Mouse (Mus musculus): Measurements from ENCODE around the gene Ccdc182.

Gene Ccdc182

DNA sequence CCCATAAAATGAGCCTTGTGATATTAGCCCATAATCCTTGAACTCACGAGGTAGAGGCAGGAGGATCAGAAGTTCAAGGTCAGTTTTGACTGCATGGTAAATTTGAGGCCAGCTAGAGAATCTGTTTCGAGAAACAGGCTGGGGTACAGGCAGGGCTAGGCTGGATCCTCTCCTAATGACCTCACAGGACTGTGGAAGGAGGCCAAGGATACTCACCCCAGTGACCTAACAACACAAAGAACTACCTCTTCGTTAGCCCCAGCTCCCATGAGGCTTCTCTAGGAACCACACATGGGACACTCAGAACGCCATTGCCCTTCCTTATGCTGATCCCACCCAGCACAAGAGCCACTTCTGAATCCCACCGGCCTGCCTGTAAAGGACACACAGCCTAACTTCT lies 25.0 kb downstream of the Ccdc182 start:
- DNase-seq (ENCODE audit: inconsistent age in 2 of 2, low spot score in 1 of 2), result peak; percentile 56 to 70

DNA sequence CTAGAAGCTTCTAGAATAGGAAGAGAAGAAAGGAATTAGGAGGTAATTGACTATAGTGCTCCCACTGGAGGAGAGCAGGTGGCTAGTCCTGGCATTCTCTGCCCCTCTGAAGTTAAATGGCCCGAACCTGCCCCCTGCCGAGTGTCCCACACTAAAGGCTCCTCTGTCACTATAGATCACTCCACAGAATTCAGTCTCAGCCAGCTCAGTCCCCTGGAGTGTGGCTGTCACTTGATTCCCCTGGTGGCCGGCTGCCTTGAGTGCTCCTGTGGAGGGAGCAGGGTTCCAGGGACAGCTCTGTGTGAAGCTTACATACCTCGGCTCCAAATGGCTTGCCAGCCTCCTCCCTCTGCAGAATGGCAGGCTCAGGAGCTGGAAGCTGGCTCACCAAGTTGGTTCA lies 33.2 kb downstream of the Ccdc182 start:
- no peak for DNase-seq (ENCODE audit: inconsistent age in 2 of 2, low spot score in 1 of 2)

DNA sequence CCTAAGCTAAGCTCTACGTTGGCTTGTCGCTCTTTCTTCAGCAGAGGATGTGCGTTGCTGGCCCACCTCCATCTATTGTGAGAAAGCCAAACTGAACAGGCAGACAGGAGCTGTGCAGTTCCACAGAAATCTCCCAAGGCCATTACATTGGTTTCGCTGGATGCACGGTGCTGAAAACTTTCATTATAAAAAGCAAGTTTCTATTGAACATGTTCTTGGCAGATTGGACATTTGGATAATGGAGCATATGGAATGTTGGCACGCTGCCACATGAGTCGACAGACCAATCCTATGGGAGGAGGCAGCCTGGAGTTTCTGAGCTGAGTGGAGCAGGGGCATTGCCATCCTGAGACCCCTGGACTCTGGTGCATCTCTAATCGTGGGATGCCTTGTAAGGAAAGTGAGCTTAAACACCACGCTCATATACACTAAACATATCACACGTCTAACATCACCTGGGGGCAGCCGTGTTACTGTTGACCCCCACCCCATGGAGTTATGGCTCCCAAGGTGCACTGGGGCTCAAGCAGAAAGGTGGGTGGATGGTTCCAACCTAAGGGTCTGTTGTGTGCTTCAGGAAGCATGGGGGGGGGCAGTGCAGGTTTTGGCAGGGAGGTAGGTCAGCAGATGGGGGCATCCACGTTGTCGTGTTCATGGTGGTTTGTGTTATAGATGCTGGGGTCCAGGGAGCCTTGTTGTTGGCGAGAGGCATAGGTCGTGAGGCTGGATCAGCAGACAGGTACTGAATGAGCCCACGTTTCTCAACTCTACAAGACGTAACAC lies 35.1 kb downstream of the Ccdc182 start:
- DNase-seq (ENCODE audit: inconsistent age in 2 of 2, low spot score in 1 of 2), result no peak

DNA sequence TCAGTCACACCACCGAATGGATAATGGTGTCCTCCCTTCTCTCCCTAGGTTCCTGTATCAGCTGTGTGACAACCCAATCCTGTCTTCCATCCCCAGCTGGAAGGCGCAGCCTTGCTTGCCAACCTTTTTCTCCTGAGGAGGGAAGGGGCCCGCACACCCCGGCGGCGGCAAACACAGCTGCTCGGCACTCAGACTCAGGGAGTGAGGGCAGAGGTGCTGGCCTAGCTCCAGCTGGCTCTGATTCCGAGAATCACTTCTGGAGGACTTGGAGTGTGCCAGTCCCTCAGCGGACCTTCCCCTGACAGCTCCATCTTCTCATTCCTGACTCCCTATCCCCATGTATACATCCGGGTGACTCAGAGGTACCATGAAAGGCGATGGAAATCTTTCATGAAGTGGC lies 36.9 kb downstream of the Ccdc182 start:
- peak; percentile 73 to 86 for DNase-seq (ENCODE audit: inconsistent age in 2 of 2, low spot score in 1 of 2)

DNA sequence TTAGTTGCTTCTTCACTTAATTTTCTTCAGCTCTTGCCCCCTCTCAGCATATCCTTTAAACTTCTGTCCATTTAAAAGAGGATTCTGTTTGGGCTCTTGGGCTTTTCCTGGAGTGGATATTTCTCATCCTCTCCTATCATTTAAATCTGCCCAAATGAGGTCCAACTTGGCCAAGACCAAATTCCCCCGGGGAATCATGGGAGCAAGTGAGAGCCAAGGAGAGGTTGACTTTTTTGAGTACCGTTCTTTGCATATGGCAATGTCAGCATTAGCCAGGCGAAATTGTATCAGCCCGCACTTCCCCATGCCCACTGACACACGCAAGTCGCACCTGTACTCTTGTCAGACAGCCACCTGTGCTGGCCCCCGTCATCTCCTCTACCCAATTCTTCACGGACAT lies 37.9 kb downstream of the Ccdc182 start:
- no peak for DNase-seq (ENCODE audit: inconsistent age in 2 of 2, low spot score in 1 of 2)

DNA sequence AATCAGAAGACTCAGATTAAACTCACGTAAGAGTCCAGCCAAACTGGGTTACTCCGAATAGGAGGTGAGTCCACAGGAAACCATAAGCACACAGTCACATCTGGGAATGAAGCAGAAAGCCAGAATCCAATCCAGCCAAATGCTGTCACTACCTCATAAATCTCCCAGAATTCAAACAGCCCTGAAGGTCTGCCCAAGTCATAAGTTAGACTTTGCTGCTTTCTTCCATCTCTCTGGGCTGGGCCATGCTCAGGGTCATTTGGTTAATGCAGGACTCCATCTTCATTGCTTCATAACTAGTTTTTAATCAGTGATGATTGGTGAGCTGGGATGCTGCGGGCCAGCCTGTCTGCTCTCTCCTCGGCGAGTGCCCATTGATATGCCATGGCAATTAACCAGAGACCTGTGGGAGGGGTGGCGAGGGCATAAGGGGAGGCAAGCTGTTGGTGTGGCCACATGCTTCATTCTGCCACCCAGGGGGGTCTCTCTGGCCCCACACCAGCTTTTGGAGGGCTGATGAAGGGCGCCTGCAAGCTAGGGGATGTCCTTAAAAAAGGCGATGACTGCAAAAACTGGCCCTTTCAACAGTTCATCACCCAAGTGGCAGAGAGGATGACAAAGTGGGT lies 38.6 kb downstream of the Ccdc182 start:
- DNase-seq (ENCODE audit: inconsistent age in 2 of 2, low spot score in 1 of 2), result peak; percentile 43 to 84

DNA sequence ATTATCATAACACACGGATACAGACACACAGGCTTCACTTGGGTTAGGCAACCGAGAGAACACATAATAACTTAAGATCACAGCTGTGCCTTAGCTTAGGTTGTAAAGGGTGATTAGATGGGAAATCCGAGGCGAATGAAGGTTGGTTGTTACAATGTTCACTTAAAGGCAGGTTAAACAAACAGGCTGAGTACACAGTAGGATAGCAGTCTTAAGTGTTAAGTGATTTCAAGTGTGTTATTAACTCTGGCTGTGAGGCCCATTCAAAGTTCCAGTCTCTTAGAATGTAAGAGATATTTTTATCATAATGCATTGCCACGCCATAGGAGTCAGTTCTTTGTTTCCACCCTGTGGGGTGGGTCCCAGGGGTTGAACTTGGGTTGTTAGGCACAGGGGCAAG lies 41.0 kb downstream of the Ccdc182 start:
- DNase-seq (ENCODE audit: inconsistent age in 2 of 2, low spot score in 1 of 2), result no peak

DNA sequence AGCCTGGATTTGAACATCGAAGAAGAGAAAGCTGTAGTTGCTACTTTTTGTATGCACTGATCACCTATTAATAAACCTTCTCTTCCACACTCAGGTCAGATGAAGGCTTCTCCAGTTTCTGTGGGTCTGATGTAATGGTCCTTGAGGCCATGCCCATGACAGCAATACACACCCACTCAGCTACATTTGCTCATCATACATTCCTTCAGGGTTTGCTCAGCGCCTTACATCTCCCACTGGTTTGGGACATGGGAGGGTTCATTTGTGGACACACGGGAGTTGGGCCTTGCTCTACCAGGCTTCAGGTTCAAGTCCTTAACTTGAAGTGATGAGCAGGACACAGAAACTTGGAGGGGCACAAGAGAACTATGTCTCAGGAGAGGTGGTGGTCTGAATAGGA lies 44.1 kb downstream of the Ccdc182 start:
- peak in 1 of 2 experiments; percentile 63 for DNase-seq (ENCODE audit: inconsistent age in 2 of 2, low spot score in 1 of 2)

Data from adrenal gland, adult (tissue).